Mouse (Mus musculus): ENCODE results near the gene Wnt3a.

DNA sequence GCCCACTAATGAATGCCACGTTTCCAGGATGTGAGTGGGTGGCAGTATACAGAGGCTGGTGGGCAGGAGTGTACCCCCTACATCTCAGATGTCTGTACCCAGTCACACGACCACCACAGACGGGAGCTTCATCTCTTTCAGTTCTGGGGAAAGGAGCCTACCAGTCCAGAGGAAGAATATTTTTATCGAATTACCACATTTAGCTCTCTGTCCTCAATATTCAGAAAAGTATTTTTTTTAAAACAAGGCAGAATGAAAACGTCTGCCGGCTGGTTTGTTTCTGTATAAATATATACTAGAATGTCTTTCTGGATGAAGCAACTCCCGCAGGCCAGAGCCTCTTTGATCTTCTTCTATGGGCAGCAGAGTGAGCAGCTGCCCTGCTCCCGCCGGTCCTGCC is 42.4 kb upstream of the Wnt3a start:
- no peak for TF ChIP-seq CTCF (IDR thresholded peaks at IDR 0.05; ENCODE audit: low read depth)
- TF ChIP-seq EP300 (optimal IDR thresholded peaks at IDR 0.05), result no peak
